Mouse (Mus musculus) brain, embryonic 14.5 days (tissue): ENCODE measurements around the gene Hp1bp3.

Source experiments
- CTCF ChIP-seq: fragments of 200-500 bp; IDR thresholded peaks from 2 replicates; pipeline ENCODE4 v1.5.1; 2012; ENCODE audit warnings: inconsistent platforms, mild to moderate bottlenecking, moderate library complexity, borderline replicate concordance; ENCODE audit not compliant: insufficient read depth, insufficient read length; ENCODE audit errors: extremely low read depth
- POLR2A ChIP-seq: fragments of 200-500 bp; IDR thresholded peaks from 2 replicates; pipeline ENCODE4 v1.6.1; 2012; ENCODE audit warnings: mild to moderate bottlenecking, inconsistent platforms, borderline replicate concordance; ENCODE audit not compliant: poor library complexity, insufficient read depth, insufficient read length, severe bottlenecking; ENCODE audit errors: extremely low read depth

GRCm38 (mm10) chr4:138185961-138186360, 30.1 kb upstream of the Hp1bp3 start:
- TF ChIP-seq POLR2A, result no peak
- TF ChIP-seq CTCF, result no peak
